ENCODE assay signal across 10 mouse cellular contexts in genomic region chr13:94645241-94646206, GRCm38 (mm10).
A peak's percentile ranks its signal among the peaks of the same experiment; 100 is the strongest.
DNase-seq lines count a peak whose midpoint lies in the region; ATAC-seq and TF ChIP-seq lines count a peak whose summit lies in the region.
"Had no signal": no experiment of that assay in that cellular context is flagged by ENCODE, and none has a peak within 500 bp of the region (broad histone marks: within the 10 kb centered on the region; RNA-seq: fewer than 3 reads in every experiment).

No protein-coding gene starts in this region.

- ATAC-seq in forebrain, embryonic 16.5 days = peak; percentile 77
- no peak for ATAC-seq in kidney, postnatal 0 days (replicated peaks; ENCODE audit: low FRiP score, low read depth)
- peak; percentile 57; the same call in 1 of the 2 replicates for ATAC-seq in neural tube, embryonic 13.5 days (ENCODE audit: low read depth)
- ATAC-seq: intestine, postnatal 0 days had no signal

- WGBS in forebrain, embryonic 16.5 days = 45% methylated on average over 19 of the region's 19 CpGs
- 63% methylated on average over 19 of the region's 19 CpGs for WGBS in kidney, postnatal 0 days
- WGBS in neural tube, embryonic 13.5 days = 56% methylated on average over 19 of the region's 19 CpGs

- no peaks in the 10 kb centered on the region for H3K36me3 ChIP-seq in forebrain, embryonic 16.5 days (ENCODE audit: control insufficient read depth, insufficient read depth)
- no peaks in the 10 kb centered on the region for H3K36me3 ChIP-seq in kidney, postnatal 0 days (ENCODE audit: insufficient read depth, low read length)
- H3K36me3 ChIP-seq in neural tube, embryonic 13.5 days = no peaks in the 10 kb centered on the region
- H3K36me3 ChIP-seq: heart, embryonic 13.5 days had no signal

- peak overlapping the region; percentile 51 for H3K4me2 ChIP-seq in forebrain, embryonic 16.5 days (ENCODE audit: low read length)
- H3K4me2 ChIP-seq in kidney, postnatal 0 days (ENCODE audit: low read length) = 0 out of 2 replicates have a peak overlapping the region, but pooled peaks have one; percentile 8
- H3K4me2 ChIP-seq in neural tube, embryonic 13.5 days = peak overlapping the region; percentile 41
- H3K4me2 ChIP-seq: heart, embryonic 13.5 days; lung, embryonic 14.5 days had no signal

- H3K27me3 ChIP-seq in forebrain, embryonic 16.5 days (replicated peaks; ENCODE audit: control insufficient read depth, insufficient read depth, low read length) = peaks cover 20% of the 10 kb centered on the region
- H3K27me3 ChIP-seq in kidney, postnatal 0 days (ENCODE audit: insufficient read depth, low read length) = 0 out of 2 replicates have a peak, but pooled peaks cover 4% of the 10 kb centered on the region
- peaks cover 46% of the 10 kb centered on the region for H3K27me3 ChIP-seq in neural tube, embryonic 13.5 days

- peak overlapping the region; percentile 52; the same call in 1 of the 2 replicates for H3K27ac ChIP-seq in layer of hippocampus, adult 2 months
- H3K27ac ChIP-seq in forebrain, embryonic 16.5 days (ENCODE audit: low read length) = no peak overlapping the region
- no peak overlapping the region for H3K27ac ChIP-seq in kidney, postnatal 0 days
- H3K27ac ChIP-seq in neural tube, embryonic 13.5 days (replicated peaks) = peak overlapping the region; percentile 64
- H3K27ac ChIP-seq: heart, embryonic 13.5 days had no signal

- no peak for TF ChIP-seq CTCF in layer of hippocampus, adult 2 months (conservative IDR thresholded peaks at IDR 0.05)
- no peak for TF ChIP-seq CTCF in kidney, postnatal 0 days (IDR thresholded peaks at IDR 0.05; ENCODE audit: low read depth)

- DNase-seq in layer of hippocampus, adult 2 months (ENCODE audit: low spot score in 2 of 2) = peak; percentile 3 to 9
- no peak for DNase-seq in layer of hippocampus, postnatal 25 days (ENCODE audit: extremely low spot score in 1 of 2, low spot score in 1 of 2)
- DNase-seq in kidney, postnatal 0 days (ENCODE audit: low spot score) = no peak
- no peak for DNase-seq in right cerebral cortex, postnatal 10 days (ENCODE audit: low spot score in 2 of 2)
- DNase-seq in lung, postnatal 4 days = no peak
- DNase-seq: lung, embryonic 14.5 days had no signal

- no peaks in the 10 kb centered on the region for H3K9me3 ChIP-seq in forebrain, embryonic 16.5 days (ENCODE audit: control insufficient read depth, low read length)
- no peaks in the 10 kb centered on the region for H3K9me3 ChIP-seq in kidney, postnatal 0 days (replicated peaks; ENCODE audit: low read length)
- H3K9me3 ChIP-seq in neural tube, embryonic 13.5 days = no peaks in the 10 kb centered on the region
- H3K9me3 ChIP-seq: heart, embryonic 13.5 days had no signal

- 0 out of 2 replicates have a peak overlapping the region, but pooled peaks have one; percentile 24 for H3K9ac ChIP-seq in forebrain, embryonic 16.5 days (replicated peaks; ENCODE audit: low read depth, low read length)
- no peak overlapping the region for H3K9ac ChIP-seq in kidney, postnatal 0 days (ENCODE audit: low read depth, low read length)
- H3K9ac ChIP-seq in neural tube, embryonic 13.5 days = peak overlapping the region; percentile 53; the same call in 1 of the 2 replicates
- H3K9ac ChIP-seq: heart, embryonic 13.5 days; lung, embryonic 14.5 days had no signal

- peaks cover 4% of the 10 kb centered on the region; the same call in 1 of the 2 replicates for H3K4me1 ChIP-seq in forebrain, embryonic 16.5 days (replicated peaks; ENCODE audit: control insufficient read depth, insufficient read depth, low read length)
- no peaks in the 10 kb centered on the region for H3K4me1 ChIP-seq in kidney, postnatal 0 days (replicated peaks; ENCODE audit: insufficient read depth, low read length)
- peaks cover 7% of the 10 kb centered on the region for H3K4me1 ChIP-seq in neural tube, embryonic 13.5 days (replicated peaks)

- H3K4me3 ChIP-seq in layer of hippocampus, adult 2 months = peak overlapping the region; percentile 10; the same call in 1 of the 2 replicates
- peak overlapping the region; percentile 37 for H3K4me3 ChIP-seq in forebrain, embryonic 16.5 days (replicated peaks; ENCODE audit: low read length)
- H3K4me3 ChIP-seq in kidney, postnatal 0 days (replicated peaks; ENCODE audit: low read depth, low read length) = no peak overlapping the region
- H3K4me3 ChIP-seq in neural tube, embryonic 13.5 days = no peak overlapping the region
- H3K4me3 ChIP-seq: heart, embryonic 13.5 days had no signal

Comparison
In these comparisons a context has a peak if more than half of its experiments do, and no peak if none do; other contexts are left out.
1. DNase-seq: peak in layer of hippocampus, adult 2 months (2 of 2); none in layer of hippocampus, postnatal 25 days (0 of 2), kidney, postnatal 0 days (single experiment), right cerebral cortex, postnatal 10 days (0 of 2) and lung, postnatal 4 days (0 of 2).
2. H3K27ac ChIP-seq: peak in layer of hippocampus, adult 2 months (single experiment) and neural tube, embryonic 13.5 days (single experiment); none in forebrain, embryonic 16.5 days (single experiment) and kidney, postnatal 0 days (single experiment).
3. H3K4me3 ChIP-seq: peak in layer of hippocampus, adult 2 months (single experiment) and forebrain, embryonic 16.5 days (single experiment); none in kidney, postnatal 0 days (single experiment) and neural tube, embryonic 13.5 days (single experiment).
4. Peak in every context shown above with its lines, with median percentiles within 50 percentile points of each other: H3K4me2 ChIP-seq.